Mouse (Mus musculus): ENCODE measurements around the gene Acp2. TPM values are rescaled to one million over a fixed set of nuclear protein-coding genes. Genes with fewer than 3 reads are reported as not detected.
"Not testable (repeated sequence)": the region's sequence is repeated elsewhere in the genome, so short reads cannot be mapped to it uniquely, and the experiment has no call there.

The Acp2 gene
- polyA plus RNA-seq, 1 experiment from 2014 or later, result 38.6 TPM

- Histone ChIP-seq H3K36me3 (ENCODE audit: control insufficient read depth, insufficient read depth, low read length) (peaks cover 15% of the 10 kb centered on the region), H3K27me3 (ENCODE audit: control insufficient read depth, insufficient read depth, low read length) (no peaks in the 10 kb centered on the region), H3K4me2 (replicated peaks; ENCODE audit: low read depth, low read length) (no peak overlapping the region), H3K4me1 (replicated peaks; ENCODE audit: control insufficient read depth, insufficient read depth, low read length) (no peaks in the 10 kb centered on the region; the same call in 1 of the 2 replicates), H3K4me3 (ENCODE audit: low read depth, low read length) (no peak overlapping the region), H3K27ac (ENCODE audit: low read depth, low read length) (no peak overlapping the region), H3K9me3 (ENCODE audit: control insufficient read depth, low read length) (no peaks in the 10 kb centered on the region), H3K9ac (ENCODE audit: low read depth, low read length) (no peak overlapping the region)
- DNase-seq (ENCODE audit: low spot score), result no peak
- ATAC-seq (ENCODE audit: low FRiP score), result no peak
- 89% methylated on average over 9 of the region's 9 CpGs for WGBS
Measured at GRCm38 (mm10) chr2:91206254-91206775, 3.6 kb downstream of the Acp2 start.

- ATAC-seq (ENCODE audit: low FRiP score), result no peak
Measured at GRCm38 (mm10) chr2:91213311-91213710, 10.6 kb downstream of the Acp2 start.

GRCm38 (mm10) chr2:91217032-91217431 lies 14.3 kb downstream of the Acp2 start:
- no peak for ATAC-seq (ENCODE audit: low FRiP score)
- Histone ChIP-seq H3K27me3 (ENCODE audit: control insufficient read depth, insufficient read depth, low read length) (no peaks in the 10 kb centered on the region), H3K27ac (ENCODE audit: low read depth, low read length) (no peak overlapping the region), H3K9me3 (ENCODE audit: control insufficient read depth, low read length) (no peaks in the 10 kb centered on the region), H3K4me3 (ENCODE audit: low read depth, low read length) (no peak overlapping the region), H3K36me3 (ENCODE audit: control insufficient read depth, insufficient read depth, low read length) (0 out of 2 replicates have a peak, but pooled peaks cover 4% of the 10 kb centered on the region), H3K4me2 (replicated peaks; ENCODE audit: low read depth, low read length) (no peak overlapping the region), H3K9ac (ENCODE audit: low read depth, low read length) (no peak overlapping the region), H3K4me1 (replicated peaks; ENCODE audit: control insufficient read depth, insufficient read depth, low read length) (no peaks in the 10 kb centered on the region)
- WGBS, result 80% methylated on average over 4 of the region's 4 CpGs
- DNase-seq (ENCODE audit: low spot score), result no peak

More at GRCm38 (mm10) chr2:91213311-91213710, 10.6 kb downstream of the Acp2 start:
- no peaks in the 10 kb centered on the region for H3K27me3 ChIP-seq (ENCODE audit: control insufficient read depth, insufficient read depth, low read length)
- H3K9me3 ChIP-seq (ENCODE audit: control insufficient read depth, low read length), result no peaks in the 10 kb centered on the region
- H3K4me3 ChIP-seq (ENCODE audit: low read depth, low read length), result no peak overlapping the region
- no peak for DNase-seq (ENCODE audit: low spot score)
- no peak overlapping the region for H3K27ac ChIP-seq (ENCODE audit: low read depth, low read length)
- no peak overlapping the region for H3K4me2 ChIP-seq (replicated peaks; ENCODE audit: low read depth, low read length)
- H3K9ac ChIP-seq (ENCODE audit: low read depth, low read length), result no peak overlapping the region
- H3K4me1 ChIP-seq (replicated peaks; ENCODE audit: control insufficient read depth, insufficient read depth, low read length), result no peaks in the 10 kb centered on the region
- 0 out of 2 replicates have a peak, but pooled peaks cover 8% of the 10 kb centered on the region for H3K36me3 ChIP-seq (ENCODE audit: control insufficient read depth, insufficient read depth, low read length)

- H3K27me3 ChIP-seq (ENCODE audit: control insufficient read depth, insufficient read depth, low read length), result no peaks in the 10 kb centered on the region
- H3K9me3 ChIP-seq (ENCODE audit: control insufficient read depth, low read length), result no peaks in the 10 kb centered on the region
- DNase-seq (ENCODE audit: low spot score) (no peak), ATAC-seq (ENCODE audit: low FRiP score) (no peak)
- H3K4me2 ChIP-seq (replicated peaks; ENCODE audit: low read depth, low read length), result no peak overlapping the region
- no peak overlapping the region for H3K4me3 ChIP-seq (ENCODE audit: low read depth, low read length)
- H3K27ac ChIP-seq (ENCODE audit: low read depth, low read length), result no peak overlapping the region
- 96% methylated on average over 3 of the region's 3 CpGs for WGBS
- H3K9ac ChIP-seq (ENCODE audit: low read depth, low read length), result no peak overlapping the region
- H3K36me3 ChIP-seq (ENCODE audit: control insufficient read depth, insufficient read depth, low read length), result no peaks in the 10 kb centered on the region
- H3K4me1 ChIP-seq (replicated peaks; ENCODE audit: control insufficient read depth, insufficient read depth, low read length), result no peaks in the 10 kb centered on the region
Measured at GRCm38 (mm10) chr2:91220501-91220900, 17.8 kb downstream of the Acp2 start.

- Histone ChIP-seq H3K4me1 (replicated peaks; ENCODE audit: control insufficient read depth, insufficient read depth, low read length) (no peaks in the 10 kb centered on the region), H3K4me2 (replicated peaks; ENCODE audit: low read depth, low read length) (no peak overlapping the region), H3K4me3 (ENCODE audit: low read depth, low read length) (no peak overlapping the region), H3K27me3 (ENCODE audit: control insufficient read depth, insufficient read depth, low read length) (no peaks in the 10 kb centered on the region), H3K27ac (ENCODE audit: low read depth, low read length) (no peak overlapping the region), H3K9me3 (ENCODE audit: control insufficient read depth, low read length) (no peaks in the 10 kb centered on the region), H3K9ac (ENCODE audit: low read depth, low read length) (no peak overlapping the region), H3K36me3 (ENCODE audit: control insufficient read depth, insufficient read depth, low read length) (no peaks in the 10 kb centered on the region)
- DNase-seq (ENCODE audit: low spot score) (no peak), ATAC-seq (ENCODE audit: low FRiP score) (no peak)
- 85% methylated on average over 2 of the region's 2 CpGs for WGBS
Measured at GRCm38 (mm10) chr2:91223614-91224013, 20.9 kb downstream of the Acp2 start.

GRCm38 (mm10) chr2:91229735-91230134 lies 27.1 kb downstream of the Acp2 start:
- ATAC-seq (ENCODE audit: low FRiP score) (no peak), DNase-seq (ENCODE audit: low spot score) (no peak)
- Histone ChIP-seq H3K27ac (ENCODE audit: low read depth, low read length) (no peak overlapping the region), H3K4me1 (replicated peaks; ENCODE audit: control insufficient read depth, insufficient read depth, low read length) (no peaks in the 10 kb centered on the region), H3K36me3 (ENCODE audit: control insufficient read depth, insufficient read depth, low read length) (no peaks in the 10 kb centered on the region), H3K27me3 (ENCODE audit: control insufficient read depth, insufficient read depth, low read length) (no peaks in the 10 kb centered on the region), H3K4me2 (replicated peaks; ENCODE audit: low read depth, low read length) (no peak overlapping the region), H3K9me3 (ENCODE audit: control insufficient read depth, low read length) (no peaks in the 10 kb centered on the region), H3K4me3 (ENCODE audit: low read depth, low read length) (no peak overlapping the region), H3K9ac (ENCODE audit: low read depth, low read length) (no peak overlapping the region)
- WGBS, result 86% methylated on average over 2 of the region's 2 CpGs

GRCm38 (mm10) chr2:91236601-91237510 lies 34.2 kb downstream of the Acp2 start, which contains the start of gene Ddb2:
Ddb2 (minus strand) TSS chr2:91236982.
- H3K9ac ChIP-seq (ENCODE audit: low read depth, low read length), result peak within 1 kb of the TSS; percentile 67
- peak within 1 kb of the TSS; percentile 80 for H3K27ac ChIP-seq (ENCODE audit: low read depth, low read length)
- H3K4me3 ChIP-seq (ENCODE audit: low read depth, low read length), result peak within 1 kb of the TSS; percentile 47
- H3K4me1 ChIP-seq (replicated peaks; ENCODE audit: control insufficient read depth, insufficient read depth, low read length), result no peaks in the 10 kb centered on the region
- H3K9me3 ChIP-seq (ENCODE audit: control insufficient read depth, low read length), result no peaks in the 10 kb centered on the region
- 1% methylated on average over 48 of the region's 48 CpGs for WGBS
- H3K27me3 ChIP-seq (ENCODE audit: control insufficient read depth, insufficient read depth, low read length), result no peaks in the 10 kb centered on the region
- peak; percentile 96 for DNase-seq (ENCODE audit: low spot score)
- no peaks in the 10 kb centered on the region for H3K36me3 ChIP-seq (ENCODE audit: control insufficient read depth, insufficient read depth, low read length)
- H3K4me2 ChIP-seq (replicated peaks; ENCODE audit: low read depth, low read length), result peak within 1 kb of the TSS; percentile 79
- peak; percentile 98 for ATAC-seq (ENCODE audit: low FRiP score)

- 27% methylated on average over 4 of the region's 4 CpGs for WGBS
- H3K9ac ChIP-seq (ENCODE audit: low read depth, low read length); H3K27me3 ChIP-seq (ENCODE audit: control insufficient read depth, insufficient read depth, low read length): not testable (repeated sequence)
Measured at GRCm38 (mm10) chr2:91237511-91238080, 34.9 kb downstream of the Acp2 start.

More at GRCm38 (mm10) chr2:91237511-91238080, 34.9 kb downstream of the Acp2 start:
- DNase-seq (ENCODE audit: low spot score) (peak; percentile 22), ATAC-seq (ENCODE audit: low FRiP score) (peak; percentile 67)
- not testable (repeated sequence) for H3K36me3 ChIP-seq (ENCODE audit: control insufficient read depth, insufficient read depth, low read length); H3K4me1 ChIP-seq (replicated peaks; ENCODE audit: control insufficient read depth, insufficient read depth, low read length); H3K9me3 ChIP-seq (ENCODE audit: control insufficient read depth, low read length)
- H3K27ac ChIP-seq (ENCODE audit: low read depth, low read length), result peak overlapping the region; percentile 80; the same call in 1 of the 2 replicates
- peak overlapping the region; percentile 79; the same call in 1 of the 2 replicates for H3K4me2 ChIP-seq (replicated peaks; ENCODE audit: low read depth, low read length)
- peak overlapping the region; percentile 47 for H3K4me3 ChIP-seq (ENCODE audit: low read depth, low read length)

Data from hindbrain, embryonic 11.5 days (tissue).